Mouse (Mus musculus): Measurements from ENCODE around the gene Rhpn2. TPM values are rescaled to one million over a fixed set of nuclear protein-coding genes. Genes with fewer than 3 reads are reported as not detected.

Rhpn2 gene
- polyA plus RNA-seq, 1 experiment: 27.1 TPM

GRCm38 (mm10) chr7:35344785-35345330 lies 10.9 kb downstream of the Rhpn2 start:
- WGBS: 49% methylated on average over 5 of the region's 5 CpGs
- no peak for DNase-seq (ENCODE audit: low read depth, low spot score)

GRCm38 (mm10) chr7:35347918-35348700 lies 14.1 kb downstream of the Rhpn2 start:
- DNase-seq (ENCODE audit: low read depth, low spot score): no peak
- WGBS: 27% methylated on average over 17 of the region's 18 CpGs

GRCm38 (mm10) chr7:35349022-35349421 lies 15.1 kb downstream of the Rhpn2 start:
- DNase-seq (ENCODE audit: low read depth, low spot score): no peak
- 53% methylated on average over 4 of the region's 4 CpGs for WGBS

- 41% methylated on average over 8 of the region's 8 CpGs for WGBS
- DNase-seq (ENCODE audit: low read depth, low spot score): no peak
Measured at GRCm38 (mm10) chr7:35349886-35350684, 16.1 kb downstream of the Rhpn2 start.

- 73% methylated on average over 3 of the region's 3 CpGs for WGBS
Measured at GRCm38 (mm10) chr7:35351155-35351554, 17.2 kb downstream of the Rhpn2 start.

GRCm38 (mm10) chr7:35353306-35353705 lies 19.3 kb downstream of the Rhpn2 start:
- WGBS: 93% methylated on average over 15 of the region's 15 CpGs
- no peak for DNase-seq (ENCODE audit: low read depth, low spot score)

More at GRCm38 (mm10) chr7:35351155-35351554, 17.2 kb downstream of the Rhpn2 start:
- no peak for DNase-seq (ENCODE audit: low read depth, low spot score)

GRCm38 (mm10) chr7:35355303-35355872 lies 21.4 kb downstream of the Rhpn2 start:
- no peak for DNase-seq (ENCODE audit: low read depth, low spot score)
- WGBS: 17% methylated on average over 5 of the region's 5 CpGs

GRCm38 (mm10) chr7:35357621-35358020 lies 23.7 kb downstream of the Rhpn2 start:
- 86% methylated on average over 12 of the region's 12 CpGs for WGBS

GRCm38 (mm10) chr7:35362253-35362652 lies 28.3 kb downstream of the Rhpn2 start:
- no peak for DNase-seq (ENCODE audit: low read depth, low spot score)

More at GRCm38 (mm10) chr7:35357621-35358020, 23.7 kb downstream of the Rhpn2 start:
- no peak for DNase-seq (ENCODE audit: low read depth, low spot score)

GRCm38 (mm10) chr7:35362868-35363267 lies 28.9 kb downstream of the Rhpn2 start:
- WGBS: 73% methylated on average over 5 of the region's 5 CpGs
- no peak for DNase-seq (ENCODE audit: low read depth, low spot score)

More at GRCm38 (mm10) chr7:35362253-35362652, 28.3 kb downstream of the Rhpn2 start:
- WGBS: 77% methylated on average over 5 of the region's 5 CpGs

GRCm38 (mm10) chr7:35365161-35365910 lies 31.4 kb downstream of the Rhpn2 start:
- no peak for DNase-seq (ENCODE audit: low read depth, low spot score)
- 43% methylated on average over 12 of the region's 12 CpGs for WGBS

GRCm38 (mm10) chr7:35371096-35371495 lies 37.1 kb downstream of the Rhpn2 start:
- 31% methylated on average over 14 of the region's 14 CpGs for WGBS
- no peak for DNase-seq (ENCODE audit: low read depth, low spot score)

- peak; percentile 70 for DNase-seq (ENCODE audit: low read depth, low spot score)
- 36% methylated on average over 14 of the region's 14 CpGs for WGBS
Measured at GRCm38 (mm10) chr7:35372483-35373017, 38.6 kb downstream of the Rhpn2 start.

GRCm38 (mm10) chr7:35373146-35373989 lies 39.4 kb downstream of the Rhpn2 start:
- peak; percentile 54 for DNase-seq (ENCODE audit: low read depth, low spot score)
- 24% methylated on average over 16 of the region's 16 CpGs for WGBS

GRCm38 (mm10) chr7:35374265-35374664 lies 40.3 kb downstream of the Rhpn2 start:
- no peak for DNase-seq (ENCODE audit: low read depth, low spot score)
- 61% methylated on average over 7 of the region's 7 CpGs for WGBS

- WGBS: 82% methylated on average over 9 of the region's 9 CpGs
- no peak for DNase-seq (ENCODE audit: low read depth, low spot score)
Measured at GRCm38 (mm10) chr7:35376623-35377022, 42.7 kb downstream of the Rhpn2 start.

- no peak for DNase-seq (ENCODE audit: low read depth, low spot score)
- WGBS: 23% methylated on average over 16 of the region's 16 CpGs
Measured at GRCm38 (mm10) chr7:35379492-35380119, 45.6 kb downstream of the Rhpn2 start.

GRCm38 (mm10) chr7:35380351-35380750 lies 46.4 kb downstream of the Rhpn2 start:
- no peak for DNase-seq (ENCODE audit: low read depth, low spot score)
- WGBS: 77% methylated on average over 8 of the region's 8 CpGs
